8 mouse cellular contexts compared by ENCODE assay signal in genomic region chr8:121905420-121905819, GRCm38 (mm10). TPM values are rescaled to one million over a fixed set of nuclear protein-coding genes. Genes with fewer than 3 reads are reported as not detected.
A peak's percentile ranks its signal among the peaks of the same experiment; 100 is the strongest.
DNase-seq lines count a peak whose midpoint lies in the region; ATAC-seq and TF ChIP-seq lines count a peak whose summit lies in the region.

No protein-coding gene starts in this region.

- H3K27ac ChIP-seq in forebrain, embryonic 14.5 days (ENCODE audit: low read depth, low read length) = no peak overlapping the region
- peak overlapping the region; percentile 70 for H3K27ac ChIP-seq in liver, embryonic 15.5 days (replicated peaks)

- H3K79me3 ChIP-seq in C2C12 (ENCODE audit: low read depth) = peaks cover 51% of the 10 kb centered on the region

- H3K36me3 ChIP-seq in C2C12 (ENCODE audit: control insufficient read depth, insufficient read depth) = peaks cover 4% of the 10 kb centered on the region
- no peaks in the 10 kb centered on the region for H3K36me3 ChIP-seq in forebrain, embryonic 14.5 days (ENCODE audit: control insufficient read depth, insufficient read depth, low read length)
- peaks cover 51% of the 10 kb centered on the region for H3K36me3 ChIP-seq in liver, embryonic 15.5 days (replicated peaks)

- peak overlapping the region; percentile 79 for H3K4me3 ChIP-seq in C2C12 (ENCODE audit: insufficient read depth, poor library complexity, severe bottlenecking)
- H3K4me3 ChIP-seq in forebrain, embryonic 14.5 days (ENCODE audit: low read depth, low read length) = peak overlapping the region; percentile 75; the same call in 1 of the 2 replicates
- H3K4me3 ChIP-seq in liver, embryonic 15.5 days (replicated peaks) = peak overlapping the region; percentile 78

- DNase-seq in cerebellum, adult 9-11 months = peak; percentile 44
- no peak for DNase-seq in cerebellum, adult 11 months
- DNase-seq in forebrain, embryonic 14.5 days (ENCODE audit: low spot score) = no peak
- no peak for DNase-seq in kidney, postnatal 36 days
- no peak for DNase-seq in left cerebral cortex, adult 9 months (ENCODE audit: low spot score in 2 of 2)
- no peak for DNase-seq in yolk sac, embryonic 10.5 days (ENCODE audit: low spot score)

- peak overlapping the region; percentile 74 for H3K9ac ChIP-seq in forebrain, embryonic 14.5 days (ENCODE audit: low read length)
- H3K9ac ChIP-seq in liver, embryonic 15.5 days = peak overlapping the region; percentile 89

- peaks cover 65% of the 10 kb centered on the region for H3K79me2 ChIP-seq in C2C12 (ENCODE audit: control insufficient read depth, insufficient read depth)

- H3K4me1 ChIP-seq in forebrain, embryonic 14.5 days (ENCODE audit: control insufficient read depth, insufficient read depth, low read length) = peaks cover 18% of the 10 kb centered on the region
- peaks cover 87% of the 10 kb centered on the region for H3K4me1 ChIP-seq in liver, embryonic 15.5 days (replicated peaks)

- 56% methylated on average over 1 of the region's 1 CpGs for WGBS in forebrain, embryonic 14.5 days
- 53% methylated on average over 1 of the region's 1 CpGs for WGBS in liver, embryonic 15.5 days (ENCODE audit: insufficient replicate concordance)

- ATAC-seq in forebrain, embryonic 14.5 days = no peak
- ATAC-seq in liver, embryonic 15.5 days (ENCODE audit: insufficient read depth) = no peak

- H3K27me3 ChIP-seq in C2C12 (ENCODE audit: control insufficient read depth, insufficient read depth, insufficient read length) = no peaks in the 10 kb centered on the region
- H3K27me3 ChIP-seq in forebrain, embryonic 14.5 days (replicated peaks; ENCODE audit: control insufficient read depth, insufficient read depth, low read length) = no peaks in the 10 kb centered on the region; the same call in 1 of the 2 replicates
- no peaks in the 10 kb centered on the region for H3K27me3 ChIP-seq in liver, embryonic 15.5 days

- no peaks in the 10 kb centered on the region for H3K9me3 ChIP-seq in forebrain, embryonic 14.5 days (replicated peaks; ENCODE audit: control insufficient read depth, low read length)
- H3K9me3 ChIP-seq in liver, embryonic 15.5 days (replicated peaks) = no peaks in the 10 kb centered on the region

- no peak for TF ChIP-seq CTCF in C2C12 (IDR thresholded peaks at IDR 0.05; ENCODE audit: control insufficient read depth, insufficient read depth, insufficient read length)

- H3K4me2 ChIP-seq in forebrain, embryonic 14.5 days (ENCODE audit: low read length) = peak overlapping the region; percentile 95
- peak overlapping the region; percentile 92 for H3K4me2 ChIP-seq in liver, embryonic 15.5 days

- H3ac ChIP-seq in C2C12 (ENCODE audit: control insufficient read depth, insufficient read length, low read depth) = no peak overlapping the region

TF ChIP-seq in C2C12, 6 proteins besides CTCF, POLR2A, EP300 and RAD21:
- TF ChIP-seq MYOG (IDR thresholded peaks at IDR 0.05; ENCODE audit: control insufficient read depth, extremely low read depth, insufficient read length) (no peak), USF1 (IDR thresholded peaks at IDR 0.05; ENCODE audit: low read depth) (no peak), FOSL1 (IDR thresholded peaks at IDR 0.05; ENCODE audit: insufficient read depth, low read length, poor library complexity, severe bottlenecking) (no peak), MYOD1 (IDR thresholded peaks at IDR 0.05; ENCODE audit: control insufficient read depth, insufficient read length, low read depth) (no peak), MAX (IDR thresholded peaks at IDR 0.05) (no peak)
TF ChIP-seq in C2C12: peak in this region for 0.

RNA-seq across cellular contexts. Expression of gene Slc7a5, which starts 2.1 kb away (rescaled TPM):
- 112 TPM for polyA plus RNA-seq in C2C12 (2012; fragmentation: generic; extraction: Trizol)
- 37.9 and 39.7 TPM in 2 replicates for polyA plus RNA-seq in forebrain, embryonic 14.5 days (2014; fragmentation: Nextera tagmentation; extraction: Ambion mirVana)
- 38.2 and 42.4 TPM in 2 replicates for polyA plus RNA-seq in liver, embryonic 15.5 days (2015; fragmentation: Nextera tagmentation; extraction: Ambion mirVana)

RNA-seq across cellular contexts. Expression of gene Car5a, which starts 39.3 kb away (rescaled TPM):
- polyA plus RNA-seq in C2C12 (2012; fragmentation: generic; extraction: Trizol) = not detected
- polyA plus RNA-seq in forebrain, embryonic 14.5 days (2014; fragmentation: Nextera tagmentation; extraction: Ambion mirVana) = 0.28 and 0.46 TPM in 2 replicates
- polyA plus RNA-seq in liver, embryonic 15.5 days (2015; fragmentation: Nextera tagmentation; extraction: Ambion mirVana) = 3.2 and 4.5 TPM in 2 replicates

RNA-seq across cellular contexts. Expression of gene Banp, which starts 44.1 kb away (rescaled TPM):
- polyA plus RNA-seq in C2C12 (2012; fragmentation: generic; extraction: Trizol) = 25.9 TPM
- 47.2 and 57.7 TPM in 2 replicates for polyA plus RNA-seq in forebrain, embryonic 14.5 days (2014; fragmentation: Nextera tagmentation; extraction: Ambion mirVana)
- polyA plus RNA-seq in liver, embryonic 15.5 days (2015; fragmentation: Nextera tagmentation; extraction: Ambion mirVana) = 15.2 and 20.6 TPM in 2 replicates
